Mouse (Mus musculus): ENCODE measurements around the gene Ccdc18. TPM values are rescaled to one million over a fixed set of nuclear protein-coding genes. Genes with fewer than 3 reads are reported as not detected.

Gene Ccdc18
- polyA plus RNA-seq (2021; fragmentation: Nextera tagmentation) = 0.68 and 0.95 TPM in 2 replicates
- long read RNA-seq, experiment 1, partial matches to known transcripts = 5 of 6 reads
- long read RNA-seq, experiment 1, other reads (novel, unspliced or antisense) = 0 of 6 reads
- long read RNA-seq, experiment 2, partial matches to known transcripts = 13 of 14 reads
- long read RNA-seq, experiment 2, other reads (novel, unspliced or antisense) = 1 of 14 reads

DNA sequence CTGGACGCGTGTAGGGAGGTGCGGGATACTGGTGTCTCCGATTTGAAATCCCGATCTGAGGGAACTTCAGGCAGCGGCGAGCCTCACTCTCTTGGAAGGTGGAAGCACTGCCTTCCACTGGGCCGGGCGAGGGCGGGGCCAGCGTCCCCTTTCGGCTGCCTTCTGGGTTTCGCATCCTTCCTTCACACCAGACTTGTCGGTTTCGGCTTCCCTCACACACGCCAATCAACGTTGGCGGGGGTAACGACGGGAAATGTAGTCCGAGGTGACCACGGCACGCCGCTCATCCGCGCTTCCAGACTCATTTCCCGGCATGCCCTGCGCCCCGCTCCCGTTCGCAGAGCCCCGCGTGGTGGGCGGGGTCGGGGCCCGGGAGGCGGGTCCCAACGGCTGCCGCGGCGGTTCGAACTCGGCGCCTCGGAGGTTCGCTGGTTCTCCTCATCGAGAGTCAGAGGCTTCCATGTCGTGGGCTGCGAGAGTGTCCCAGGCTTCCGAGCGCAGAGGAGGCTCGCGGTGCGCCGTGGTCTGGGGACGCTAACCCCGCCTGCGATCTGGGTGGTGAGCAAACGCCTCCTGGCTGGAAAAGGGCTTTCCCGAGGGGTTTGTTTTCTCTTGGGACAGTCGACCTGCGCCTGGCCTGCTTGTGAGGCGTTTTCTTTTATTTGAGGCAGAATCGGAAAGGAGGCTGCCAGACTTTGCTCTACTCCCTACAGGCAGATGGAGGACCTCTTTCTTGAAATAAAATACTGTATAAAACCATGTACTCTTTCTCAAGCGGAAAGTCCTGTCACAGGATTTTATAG lies at the start of gene Ccdc18, which contains the start of gene Tmed5:
TSS of gene Ccdc18 (plus strand) at position 435 of the 803 bp plus-strand sequence.
TSS of gene Tmed5 (minus strand) at position 180 of the 803 bp plus-strand sequence.

GRCm38 (mm10) chr5:108268127-108269062 lies 135.7 kb downstream of the Ccdc18 start, which contains the start of gene Dr1:
Dr1 (plus strand) TSS chr5:108268897.

Other genes with a start within 250 kb of the Ccdc18 start
- 62.7 and 63.8 TPM in 2 replicates for gene Rpl5, start 232.4 kb upstream of the Ccdc18 start, polyA plus RNA-seq (2021; fragmentation: Nextera tagmentation)
- gene Fam69a, start 145.8 kb upstream of the Ccdc18 start, polyA plus RNA-seq (2021; fragmentation: Nextera tagmentation) = 21.5 and 23.4 TPM in 2 replicates
- gene Mtf2, start 67.2 kb upstream of the Ccdc18 start, polyA plus RNA-seq (2021; fragmentation: Nextera tagmentation) = 17.3 and 19.9 TPM in 2 replicates
- 43.4 and 47.0 TPM in 2 replicates for gene Tmed5, start 255 bp upstream of the Ccdc18 start, polyA plus RNA-seq (2021; fragmentation: Nextera tagmentation)
- gene Dr1, start 136.0 kb downstream of the Ccdc18 start, polyA plus RNA-seq (2021; fragmentation: Nextera tagmentation) = 25.0 and 25.1 TPM in 2 replicates
- 3.5 and 4.3 TPM in 2 replicates for gene Pigg, start 179.7 kb downstream of the Ccdc18 start, polyA plus RNA-seq (2021; fragmentation: Nextera tagmentation)
- gene Gm42517, start 235.0 kb downstream of the Ccdc18 start, polyA plus RNA-seq (2021; fragmentation: Nextera tagmentation) = 5.2 and 7.0 TPM in 2 replicates

All from layer of hippocampus, adult 6 months (tissue).